Comparison of ENCODE assay signal across 17 mouse cellular contexts in genomic region chr2:35694111-35694510, GRCm38 (mm10).
DNase-seq lines count a peak whose midpoint lies in the region; ATAC-seq and TF ChIP-seq lines count a peak whose summit lies in the region.
"Had no signal": no experiment of that assay in that cellular context is flagged by ENCODE, and none has a peak within 500 bp of the region (broad histone marks: within the 10 kb centered on the region; RNA-seq: fewer than 3 reads in every experiment).

No protein-coding gene starts in this region.

- no peaks in the 10 kb centered on the region for H3K36me3 ChIP-seq in heart, embryonic 11.5 days (ENCODE audit: control insufficient read depth, insufficient read depth, low read length)
- H3K36me3 ChIP-seq in intestine, embryonic 14.5 days (ENCODE audit: control insufficient read depth, insufficient read depth, low read length), result peaks cover 4% of the 10 kb centered on the region; the same call in 1 of the 2 replicates
- no peaks in the 10 kb centered on the region for H3K36me3 ChIP-seq in myocyte (ENCODE audit: control insufficient read depth, insufficient read depth)
- H3K36me3 ChIP-seq: limb, embryonic 15.5 days; neural tube, embryonic 12.5 days had no signal

- peaks cover 79% of the 10 kb centered on the region for H3K79me2 ChIP-seq in myocyte (ENCODE audit: control insufficient read depth, insufficient read depth)

- H3K9ac ChIP-seq in heart, embryonic 11.5 days (ENCODE audit: low read depth, low read length), result no peak overlapping the region
- H3K9ac ChIP-seq in intestine, embryonic 14.5 days (ENCODE audit: low read length), result no peak overlapping the region
- H3K9ac ChIP-seq: forebrain, embryonic 12.5 days; hindbrain, embryonic 14.5 days; limb, embryonic 15.5 days; neural tube, embryonic 12.5 days had no signal

- ATAC-seq in heart, embryonic 11.5 days (replicated peaks; ENCODE audit: insufficient number of reproducible peaks, low FRiP score, low TSS enrichment), result no peak
- ATAC-seq in intestine, embryonic 14.5 days (replicated peaks; ENCODE audit: low FRiP score, low TSS enrichment, low read depth), result no peak

- 27% methylated on average over 2 of the region's 2 CpGs for WGBS in heart, embryonic 11.5 days (ENCODE audit: insufficient replicate concordance)
- WGBS in intestine, embryonic 14.5 days, result 56% methylated on average over 2 of the region's 2 CpGs

- no peak for DNase-seq in heart, adult 9 months (ENCODE audit: low spot score in 2 of 2)
- no peak for DNase-seq in layer of hippocampus, adult 2 months (ENCODE audit: low spot score in 2 of 2)
- no peak for DNase-seq in layer of hippocampus, postnatal 25 days (ENCODE audit: extremely low spot score in 1 of 2, low spot score in 1 of 2)
- DNase-seq in intestine, embryonic 14.5 days (ENCODE audit: low spot score), result no peak
- DNase-seq in ovary, postnatal 10 days (ENCODE audit: low spot score), result no peak
- DNase-seq: adrenal gland, postnatal 25 days; cerebellum, adult 9-10 months; kidney, adult 2 months; kidney, postnatal 14 days; right cerebral cortex, postnatal 25 days; thymus, adult 18-20 months had no signal

- TF ChIP-seq POLR2A in myocyte (IDR thresholded peaks at IDR 0.05; ENCODE audit: insufficient read length, low read depth), result no peak

- H3K27me3 ChIP-seq in heart, embryonic 11.5 days (ENCODE audit: control insufficient read depth, insufficient read depth, low read length), result no peaks in the 10 kb centered on the region
- H3K27me3 ChIP-seq in intestine, embryonic 14.5 days (replicated peaks; ENCODE audit: control insufficient read depth, insufficient read depth, low read length), result no peaks in the 10 kb centered on the region
- no peaks in the 10 kb centered on the region for H3K27me3 ChIP-seq in myocyte (ENCODE audit: control insufficient read depth, insufficient read depth, insufficient read length)
- H3K27me3 ChIP-seq: forebrain, embryonic 12.5 days; limb, embryonic 15.5 days; neural tube, embryonic 12.5 days had no signal

- H3K4me2 ChIP-seq in heart, embryonic 11.5 days, result peak overlapping the region; percentile 66; the same call in 1 of the 2 replicates
- H3K4me2 ChIP-seq in intestine, embryonic 14.5 days (ENCODE audit: low read length), result no peak overlapping the region
- peak overlapping the region; percentile 82 for H3K4me2 ChIP-seq in myocyte (ENCODE audit: low read depth)
- H3K4me2 ChIP-seq: forebrain, embryonic 12.5 days; hindbrain, embryonic 14.5 days; limb, embryonic 15.5 days; neural tube, embryonic 12.5 days had no signal

- no peak overlapping the region for H3K4me3 ChIP-seq in heart, embryonic 11.5 days (ENCODE audit: low read depth, low read length)
- no peak overlapping the region for H3K4me3 ChIP-seq in layer of hippocampus, adult 2 months
- H3K4me3 ChIP-seq in intestine, embryonic 14.5 days (ENCODE audit: low read depth, low read length), result no peak overlapping the region
- no peak overlapping the region for H3K4me3 ChIP-seq in myocyte
- H3K4me3 ChIP-seq: forebrain, embryonic 12.5 days; limb, embryonic 15.5 days; neural tube, embryonic 12.5 days had no signal

- H3K27ac ChIP-seq in heart, embryonic 11.5 days (ENCODE audit: low read depth, low read length), result peak overlapping the region; percentile 63
- 0 out of 2 replicates have a peak overlapping the region, but pooled peaks have one; percentile 32 for H3K27ac ChIP-seq in layer of hippocampus, adult 2 months
- peak overlapping the region; percentile 27; the same call in 1 of the 2 replicates for H3K27ac ChIP-seq in intestine, embryonic 14.5 days (ENCODE audit: low read depth)
- H3K27ac ChIP-seq: forebrain, embryonic 12.5 days; hindbrain, embryonic 14.5 days; neural tube, embryonic 12.5 days had no signal

- no peaks in the 10 kb centered on the region for H3K9me3 ChIP-seq in heart, embryonic 11.5 days (replicated peaks; ENCODE audit: control insufficient read depth, low read length)
- H3K9me3 ChIP-seq in intestine, embryonic 14.5 days (ENCODE audit: control insufficient read depth, low read length), result no peaks in the 10 kb centered on the region
- H3K9me3 ChIP-seq: forebrain, embryonic 12.5 days; limb, embryonic 15.5 days; neural tube, embryonic 12.5 days had no signal

- peaks cover 99% of the 10 kb centered on the region for H3K4me1 ChIP-seq in heart, embryonic 11.5 days (ENCODE audit: control insufficient read depth, insufficient read depth, low read length)
- peaks cover 92% of the 10 kb centered on the region for H3K4me1 ChIP-seq in intestine, embryonic 14.5 days (replicated peaks; ENCODE audit: control insufficient read depth, insufficient read depth, low read length)

- TF ChIP-seq CTCF in layer of hippocampus, adult 2 months (conservative IDR thresholded peaks at IDR 0.05), result no peak

- H3ac ChIP-seq in myocyte (ENCODE audit: control insufficient read depth, insufficient read length), result no peak overlapping the region

TF ChIP-seq in myocyte, 11 proteins besides CTCF, POLR2A, EP300 and RAD21:
- no peak for TF ChIP-seq TCF12 (IDR thresholded peaks at IDR 0.05; ENCODE audit: insufficient read depth, poor library complexity, severe bottlenecking)
- no peak for TF ChIP-seq CEBPB (IDR thresholded peaks at IDR 0.05; ENCODE audit: insufficient read depth, poor library complexity, severe bottlenecking)
- no peak for TF ChIP-seq MYOG (IDR thresholded peaks at IDR 0.05; ENCODE audit: control insufficient read depth in 1 of 3, insufficient read depth in 1 of 3, insufficient read length in 2 of 3, low read depth in 2 of 3)
- no peak for TF ChIP-seq SRF (IDR thresholded peaks at IDR 0.05; ENCODE audit: control insufficient read depth, insufficient read length, low read depth)
- no peak for TF ChIP-seq TCF3 (IDR thresholded peaks at IDR 0.05; ENCODE audit: insufficient read length, low read depth)
- no peak for TF ChIP-seq MYOD1 (IDR thresholded peaks at IDR 0.05; ENCODE audit: control insufficient read depth in 1 of 3, insufficient read length in 2 of 3, low read depth in 2 of 3)
- TF ChIP-seq USF1 (IDR thresholded peaks at IDR 0.05; ENCODE audit: low read depth), result no peak
- no peak for TF ChIP-seq E2F4 (IDR thresholded peaks at IDR 0.05; ENCODE audit: insufficient read depth)
- no peak for TF ChIP-seq REST (IDR thresholded peaks at IDR 0.05; ENCODE audit: insufficient read depth, insufficient read length)
- TF ChIP-seq MAX (IDR thresholded peaks at IDR 0.05; ENCODE audit: low read depth), result no peak
- no peak for TF ChIP-seq POLR2AphosphoS2 (IDR thresholded peaks at IDR 0.05; ENCODE audit: insufficient read length, low read depth)
